Mouse (Mus musculus): Measurements from ENCODE around the gene 1700016K19Rik. TPM values are rescaled to one million over a fixed set of nuclear protein-coding genes. Genes with fewer than 3 reads are reported as not detected.

The 1700016K19Rik gene
- polyA plus RNA-seq, 1 experiment from 2014 or later: 0.93 TPM

DNA sequence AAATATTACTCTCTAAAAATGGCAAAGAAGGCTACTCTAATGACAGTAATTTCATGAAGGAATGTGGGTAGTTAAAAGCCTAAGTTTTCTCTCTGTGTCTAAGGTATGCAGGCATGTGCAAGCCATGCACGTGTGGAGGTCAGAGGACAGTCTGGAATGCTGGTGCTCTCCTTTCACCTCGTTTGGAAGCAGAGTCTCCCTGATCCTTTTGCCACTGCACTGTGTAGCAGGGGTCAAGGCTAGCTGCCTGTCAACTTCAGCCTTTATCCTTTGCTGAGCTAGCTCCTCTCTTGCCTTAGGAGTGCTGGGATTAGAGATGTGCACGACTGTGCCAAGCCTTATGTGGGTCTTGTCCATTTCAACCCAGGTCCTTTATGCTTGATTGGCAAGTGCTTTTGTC lies 50.8 kb downstream of the 1700016K19Rik start:
- no peak for ATAC-seq (replicated peaks; ENCODE audit: extremely low read depth, insufficient read depth, low FRiP score)
- no peaks in the 10 kb centered on the region for H3K27me3 ChIP-seq (ENCODE audit: control insufficient read depth, insufficient read depth, low read length)
- no peaks in the 10 kb centered on the region for H3K9me3 ChIP-seq (replicated peaks; ENCODE audit: control insufficient read depth, low read length)
- no peak overlapping the region for H3K4me3 ChIP-seq (ENCODE audit: low read length)
- WGBS: 45% methylated on average over 3 of the region's 3 CpGs
- H3K27ac ChIP-seq (ENCODE audit: low read length): no peak overlapping the region
- no peak overlapping the region for H3K9ac ChIP-seq (ENCODE audit: low read length)
- H3K4me2 ChIP-seq (ENCODE audit: low read depth, low read length): no peak overlapping the region
- H3K4me1 ChIP-seq (ENCODE audit: control insufficient read depth, insufficient read depth, low read length): no peaks in the 10 kb centered on the region
- H3K36me3 ChIP-seq (ENCODE audit: control insufficient read depth, insufficient read depth): peaks cover 5% of the 10 kb centered on the region; the same call in 1 of the 2 replicates

DNA sequence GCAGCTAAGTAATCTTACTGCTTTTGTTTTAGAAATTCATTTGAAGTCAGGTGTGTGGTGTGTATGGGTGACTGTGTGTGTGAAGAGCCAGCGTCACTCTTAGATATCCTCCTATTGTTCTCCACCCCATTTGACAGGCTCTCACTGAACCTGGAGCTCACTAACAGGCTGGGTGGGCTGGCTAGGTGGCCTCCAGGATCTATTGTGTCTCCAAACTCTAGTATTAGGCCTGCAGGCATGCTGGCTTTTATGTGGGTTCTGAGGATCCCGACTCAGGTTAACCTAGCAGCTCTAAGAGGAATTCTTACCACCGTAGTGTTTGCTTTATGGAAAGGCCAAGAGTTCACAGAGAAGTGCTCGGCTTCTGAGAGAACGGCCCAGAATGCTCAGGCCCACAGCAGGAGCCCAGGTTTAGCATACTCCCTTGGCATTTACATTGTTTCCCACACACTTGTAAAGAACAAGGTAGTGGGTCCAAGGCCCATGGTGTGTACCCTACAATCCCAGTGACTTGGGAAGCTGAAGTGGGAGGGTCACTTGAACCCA lies 51.3 kb downstream of the 1700016K19Rik start:
- Histone ChIP-seq H3K36me3 (ENCODE audit: control insufficient read depth, insufficient read depth) (peaks cover 5% of the 10 kb centered on the region; the same call in 1 of the 2 replicates), H3K9me3 (replicated peaks; ENCODE audit: control insufficient read depth, low read length) (no peaks in the 10 kb centered on the region), H3K4me1 (ENCODE audit: control insufficient read depth, insufficient read depth, low read length) (no peaks in the 10 kb centered on the region), H3K4me3 (ENCODE audit: low read length) (no peak overlapping the region), H3K4me2 (ENCODE audit: low read depth, low read length) (no peak overlapping the region), H3K27ac (ENCODE audit: low read length) (no peak overlapping the region), H3K9ac (ENCODE audit: low read length) (no peak overlapping the region), H3K27me3 (ENCODE audit: control insufficient read depth, insufficient read depth, low read length) (no peaks in the 10 kb centered on the region)
- ATAC-seq (replicated peaks; ENCODE audit: extremely low read depth, insufficient read depth, low FRiP score): no peak
- 72% methylated on average over 5 of the region's 5 CpGs for WGBS

- no peak for ATAC-seq (replicated peaks; ENCODE audit: extremely low read depth, insufficient read depth, low FRiP score)
- no peak overlapping the region for H3K4me3 ChIP-seq (ENCODE audit: low read length)
- no peak overlapping the region for H3K27ac ChIP-seq (ENCODE audit: low read length)
- WGBS: 84% methylated on average over 5 of the region's 5 CpGs
- no peak overlapping the region for H3K9ac ChIP-seq (ENCODE audit: low read length)
- H3K4me2 ChIP-seq (ENCODE audit: low read depth, low read length): no peak overlapping the region
- no peaks in the 10 kb centered on the region for H3K4me1 ChIP-seq (ENCODE audit: control insufficient read depth, insufficient read depth, low read length)
- no peaks in the 10 kb centered on the region for H3K36me3 ChIP-seq (ENCODE audit: control insufficient read depth, insufficient read depth)
- no peaks in the 10 kb centered on the region for H3K27me3 ChIP-seq (ENCODE audit: control insufficient read depth, insufficient read depth, low read length)
- H3K9me3 ChIP-seq (replicated peaks; ENCODE audit: control insufficient read depth, low read length): no peaks in the 10 kb centered on the region
These were observed 52.8 kb downstream of the 1700016K19Rik start for GRCm38 (mm10) chr11:76052496-76052895.

Other genes starting within 250 kb of the 1700016K19Rik start
- gene Doc2b, start 203.9 kb upstream of the 1700016K19Rik start, polyA plus RNA-seq (2015; fragmentation: Nextera tagmentation; extraction: Ambion mirVana): 0.16 and 0.18 TPM in 2 replicates
- 6.6 TPM in 2 replicates for gene Rph3al, start 61.5 kb upstream of the 1700016K19Rik start, polyA plus RNA-seq (2015; fragmentation: Nextera tagmentation; extraction: Ambion mirVana)
- gene Rflnb, start 27.9 kb downstream of the 1700016K19Rik start, polyA plus RNA-seq (2015; fragmentation: Nextera tagmentation; extraction: Ambion mirVana): 14.9 and 16.8 TPM in 2 replicates
- 30.5 and 35.1 TPM in 2 replicates for gene Vps53, start 179.7 kb downstream of the 1700016K19Rik start, polyA plus RNA-seq (2015; fragmentation: Nextera tagmentation; extraction: Ambion mirVana)
- 22.3 and 24.0 TPM in 2 replicates for gene Fam57a, start 179.8 kb downstream of the 1700016K19Rik start, polyA plus RNA-seq (2015; fragmentation: Nextera tagmentation; extraction: Ambion mirVana)
- 0.53 and 1.8 TPM in 2 replicates for gene Dbil5, start 217.7 kb downstream of the 1700016K19Rik start, polyA plus RNA-seq (2015; fragmentation: Nextera tagmentation; extraction: Ambion mirVana)
- gene Gemin4, start 217.8 kb downstream of the 1700016K19Rik start, polyA plus RNA-seq (2015; fragmentation: Nextera tagmentation; extraction: Ambion mirVana): 20.1 and 21.7 TPM in 2 replicates
- gene Mrm3, start 243.8 kb downstream of the 1700016K19Rik start, polyA plus RNA-seq (2015; fragmentation: Nextera tagmentation; extraction: Ambion mirVana): 29.1 and 31.7 TPM in 2 replicates
- gene Glod4, start 243.8 kb downstream of the 1700016K19Rik start, polyA plus RNA-seq (2015; fragmentation: Nextera tagmentation; extraction: Ambion mirVana): 115 and 122 TPM in 2 replicates